ENCODE assay signal across 13 mouse cellular contexts in the genomic region with DNA sequence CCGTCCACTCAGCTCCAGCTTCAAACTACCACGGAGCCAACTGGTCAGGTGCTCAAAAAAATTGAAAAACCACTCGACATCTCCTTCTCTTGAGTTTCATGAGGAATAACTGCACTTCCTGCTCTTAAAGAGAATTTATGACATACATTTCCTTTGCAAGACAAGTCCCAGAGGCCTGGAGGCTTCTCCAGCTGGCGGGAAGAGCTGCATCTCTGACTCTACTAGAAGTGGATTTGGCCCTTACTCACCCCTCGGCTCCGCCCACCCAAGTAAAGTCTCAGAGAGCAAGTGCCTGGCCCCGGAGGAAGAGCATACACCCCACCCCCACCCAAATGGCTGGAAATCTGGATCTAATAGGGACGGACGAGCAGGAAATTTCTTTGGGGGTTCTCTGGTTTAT. TPM values are rescaled to one million over a fixed set of nuclear protein-coding genes. Genes with fewer than 3 reads are reported as not detected.
DNase-seq lines count a peak whose midpoint lies in the region; ATAC-seq lines count a peak whose summit lies in the region.
"Had no signal": no experiment of that assay in that cellular context is flagged by ENCODE, and none has a peak within 500 bp of the region (broad histone marks: within the 10 kb centered on the region; RNA-seq: fewer than 3 reads in every experiment).

No protein-coding gene starts in this region.

- no peaks in the 10 kb centered on the region for H3K27me3 ChIP-seq in erythroblast, embryonic 14.5 days (ENCODE audit: control insufficient read depth)
- H3K27me3 ChIP-seq in stomach, embryonic 15.5 days (replicated peaks), result no peaks in the 10 kb centered on the region
- no peaks in the 10 kb centered on the region for H3K27me3 ChIP-seq in neural tube, embryonic 15.5 days (replicated peaks)
- H3K27me3 ChIP-seq: forebrain, embryonic 15.5 days; midbrain, embryonic 15.5 days; neural tube, embryonic 12.5 days had no signal

- DNase-seq in kidney, postnatal 10 days, result peak; percentile 85
- DNase-seq in kidney, adult 11 months, result no peak
- DNase-seq in kidney, postnatal 4 days, result peak; percentile 65 to 79
- no peak for DNase-seq in layer of hippocampus, adult 18-20 months (ENCODE audit: low spot score in 2 of 2)
- DNase-seq: adrenal gland, postnatal 36 days; cerebellum, adult 2 months; lung, postnatal 14 days had no signal

- H3K4me1 ChIP-seq in erythroblast, embryonic 14.5 days (ENCODE audit: control insufficient read depth), result peaks cover 88% of the 10 kb centered on the region
- 0 out of 2 replicates have a peak, but pooled peaks cover 9% of the 10 kb centered on the region for H3K4me1 ChIP-seq in stomach, embryonic 15.5 days
- no peaks in the 10 kb centered on the region for H3K4me1 ChIP-seq in neural tube, embryonic 15.5 days
- H3K4me1 ChIP-seq: forebrain, embryonic 15.5 days; midbrain, embryonic 15.5 days; neural tube, embryonic 12.5 days had no signal

- no peaks in the 10 kb centered on the region for H3K9me3 ChIP-seq in erythroblast, embryonic 14.5 days (ENCODE audit: control insufficient read depth, low read length)
- no peaks in the 10 kb centered on the region for H3K9me3 ChIP-seq in stomach, embryonic 15.5 days
- no peaks in the 10 kb centered on the region for H3K9me3 ChIP-seq in neural tube, embryonic 15.5 days (replicated peaks)
- H3K9me3 ChIP-seq: forebrain, embryonic 15.5 days; midbrain, embryonic 15.5 days; neural tube, embryonic 12.5 days had no signal

- H3K4me2 ChIP-seq in stomach, embryonic 15.5 days, result no peak overlapping the region
- no peak overlapping the region for H3K4me2 ChIP-seq in neural tube, embryonic 15.5 days
- H3K4me2 ChIP-seq: forebrain, embryonic 15.5 days; midbrain, embryonic 15.5 days; neural tube, embryonic 12.5 days had no signal

- H3K9ac ChIP-seq in stomach, embryonic 15.5 days, result no peak overlapping the region
- no peak overlapping the region for H3K9ac ChIP-seq in neural tube, embryonic 15.5 days (replicated peaks)
- H3K9ac ChIP-seq: forebrain, embryonic 15.5 days; midbrain, embryonic 15.5 days; neural tube, embryonic 12.5 days had no signal

- H3K27ac ChIP-seq in stomach, embryonic 15.5 days, result no peak overlapping the region
- no peak overlapping the region for H3K27ac ChIP-seq in neural tube, embryonic 15.5 days (replicated peaks)
- H3K27ac ChIP-seq: forebrain, embryonic 15.5 days; midbrain, embryonic 15.5 days; neural tube, embryonic 12.5 days had no signal

- ATAC-seq in stomach, embryonic 15.5 days (ENCODE audit: insufficient read depth, low FRiP score, low read depth), result peak; percentile 41; the same call in 1 of the 2 replicates
- no peak for ATAC-seq in neural tube, embryonic 15.5 days (ENCODE audit: low FRiP score)
- ATAC-seq: forebrain, embryonic 15.5 days; midbrain, embryonic 15.5 days had no signal

- peak overlapping the region; percentile 51 for H3K4me3 ChIP-seq in erythroblast, embryonic 14.5 days (replicated peaks)
- H3K4me3 ChIP-seq in stomach, embryonic 15.5 days (replicated peaks), result no peak overlapping the region
- H3K4me3 ChIP-seq in neural tube, embryonic 15.5 days (replicated peaks), result no peak overlapping the region
- H3K4me3 ChIP-seq: forebrain, embryonic 15.5 days; midbrain, embryonic 15.5 days; neural tube, embryonic 12.5 days had no signal

- H3K36me3 ChIP-seq in erythroblast, embryonic 14.5 days (ENCODE audit: control insufficient read depth), result peaks cover 38% of the 10 kb centered on the region
- no peaks in the 10 kb centered on the region; the same call in 1 of the 2 replicates for H3K36me3 ChIP-seq in stomach, embryonic 15.5 days
- no peaks in the 10 kb centered on the region for H3K36me3 ChIP-seq in neural tube, embryonic 15.5 days
- H3K36me3 ChIP-seq: forebrain, embryonic 15.5 days; midbrain, embryonic 15.5 days; neural tube, embryonic 12.5 days had no signal

- WGBS in stomach, embryonic 15.5 days, result 41% methylated on average over 9 of the region's 9 CpGs
- WGBS in neural tube, embryonic 15.5 days, result 71% methylated on average over 9 of the region's 9 CpGs

RNA-seq across cellular contexts. Expression of gene Jade2, which starts 16.3 kb away (rescaled TPM):
- polyA plus RNA-seq in erythroblast, embryonic 14.5 days (2012), result 0.18 and 0.19 TPM in 2 replicates
- 1.4 and 1.5 TPM in 2 replicates for polyA plus RNA-seq in stomach, embryonic 15.5 days (2015; fragmentation: Nextera tagmentation; extraction: Ambion mirVana)
- total RNA-seq in layer of hippocampus, adult 18-20 months (2021), result 10 to 100 TPM; 54.5 to 60.0 TPM
- 0.69 and 1.6 TPM in 2 replicates for polyA plus RNA-seq in neural tube, embryonic 15.5 days (2015; fragmentation: Nextera tagmentation; extraction: Ambion mirVana)

Comparison
In these comparisons a context has a peak if more than half of its experiments do, and no peak if none do; other contexts are left out.
1. DNase-seq: peak in kidney, postnatal 10 days (single experiment) and kidney, postnatal 4 days (2 of 2); none in kidney, adult 11 months (single experiment) and layer of hippocampus, adult 18-20 months (0 of 2).